Mouse (Mus musculus) layer of hippocampus, postnatal 25 days (tissue): ENCODE measurements around the gene F2rl3. TPM values are rescaled to one million over a fixed set of nuclear protein-coding genes. Genes with fewer than 3 reads are reported as not detected.

ENCODE experiments used
- DNase-seq, 2 experiments: peaks; one replicate each; pipeline ENCODE4 v3.0.0; 2022; ENCODE audit warnings: mixed read lengths in 2 of 2, low spot score in 1 of 2; ENCODE audit errors: extremely low spot score in 1 of 2
- total RNA-seq, 2 experiments: library from RNA; stranded (reverse); gene quantifications; 2 replicates each; pipeline ENCODE4 v1.2.3; 2021

Gene F2rl3
- under 1 TPM; 0.15 to 0.28 TPM for total RNA-seq

- no peak for DNase-seq
These were observed at the start of gene F2rl3 for GRCm38 (mm10) chr8:72761322-72762051. Gene F2rl3 (plus strand): TSS chr8:72761880.

- DNase-seq: no peak
These were observed 49.1 kb upstream of the F2rl3 start for GRCm38 (mm10) chr8:72712569-72712968.

DNA sequence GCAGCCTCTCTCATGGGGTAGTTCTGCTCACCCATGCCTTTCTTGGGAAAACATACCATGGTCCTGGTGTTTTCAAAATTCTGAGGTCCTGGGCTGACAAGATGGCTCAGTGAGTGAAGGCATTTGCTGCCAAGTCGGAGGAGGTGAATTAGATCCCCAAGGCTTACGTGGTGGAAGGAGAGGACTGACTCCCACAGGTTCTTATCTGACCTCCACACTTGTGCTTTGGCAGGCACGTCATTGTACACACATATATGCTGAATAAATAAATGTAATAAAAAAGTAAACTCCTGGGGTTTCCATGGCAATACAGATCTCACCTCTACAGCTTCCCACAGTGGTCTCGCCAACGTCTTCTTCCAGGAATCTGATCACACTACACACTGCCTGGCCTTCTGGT, 45.1 kb upstream of the F2rl3 start:
- DNase-seq: no peak

DNA sequence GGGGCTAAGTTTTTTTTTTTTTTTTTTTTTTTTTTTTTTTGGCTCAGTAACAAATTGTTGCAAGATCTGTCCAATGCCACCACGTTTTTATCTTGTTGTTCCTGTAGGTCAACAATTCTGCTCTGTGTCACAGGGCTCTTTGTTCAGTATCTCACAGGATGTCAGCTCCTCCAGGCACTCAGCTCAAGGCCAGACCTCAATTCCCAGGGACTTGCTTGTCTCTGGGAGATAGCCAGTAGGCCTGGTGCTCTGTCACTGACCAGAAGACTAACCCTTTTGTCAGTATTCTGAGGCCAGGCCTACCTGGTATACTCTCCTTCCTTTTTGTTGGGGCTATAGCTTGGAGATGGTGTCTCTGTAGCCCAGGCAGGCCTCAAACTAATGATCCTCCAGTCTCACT, 41.1 kb upstream of the F2rl3 start:
- DNase-seq: no peak

- DNase-seq: peak; percentile 87 to 92
These were observed 38.7 kb upstream of the F2rl3 start, which contains the start of gene Sin3b for GRCm38 (mm10) chr8:72722769-72723650. Gene Sin3b (plus strand): TSS chr8:72723285.

DNA sequence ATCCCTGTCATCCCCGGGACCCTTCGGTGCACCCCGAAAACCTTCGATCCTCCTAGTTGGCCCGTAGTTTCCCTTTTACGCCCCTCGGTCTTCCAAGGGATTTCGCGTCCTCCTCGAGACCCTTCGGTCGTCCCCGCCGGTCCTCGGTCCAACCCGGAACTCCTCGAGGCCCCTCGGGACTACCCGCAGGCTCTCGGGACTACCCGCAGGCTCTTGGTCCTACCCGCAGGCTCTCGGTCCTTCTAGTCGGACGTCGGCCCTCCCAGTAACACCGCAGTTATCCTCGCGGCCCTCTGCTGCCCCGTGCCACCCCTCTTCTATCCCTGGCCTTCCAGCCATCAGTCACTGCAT, 38.1 kb upstream of the F2rl3 start:
- peak in 1 of 2 experiments; percentile 12 for DNase-seq

GRCm38 (mm10) chr8:72728636-72729035, 33.0 kb upstream of the F2rl3 start:
- no peak for DNase-seq

GRCm38 (mm10) chr8:72735001-72735400, 26.7 kb upstream of the F2rl3 start:
- DNase-seq: no peak

- DNase-seq: no peak
These were observed 24.8 kb upstream of the F2rl3 start for GRCm38 (mm10) chr8:72736868-72737267.

GRCm38 (mm10) chr8:72746061-72746460, 15.6 kb upstream of the F2rl3 start:
- DNase-seq: peak; percentile 37 to 64

- no peak for DNase-seq
These were observed 11.8 kb upstream of the F2rl3 start for GRCm38 (mm10) chr8:72749846-72750245.

- peak; percentile 1 to 8 for DNase-seq
These were observed 11.4 kb upstream of the F2rl3 start for GRCm38 (mm10) chr8:72750266-72750665.

DNA sequence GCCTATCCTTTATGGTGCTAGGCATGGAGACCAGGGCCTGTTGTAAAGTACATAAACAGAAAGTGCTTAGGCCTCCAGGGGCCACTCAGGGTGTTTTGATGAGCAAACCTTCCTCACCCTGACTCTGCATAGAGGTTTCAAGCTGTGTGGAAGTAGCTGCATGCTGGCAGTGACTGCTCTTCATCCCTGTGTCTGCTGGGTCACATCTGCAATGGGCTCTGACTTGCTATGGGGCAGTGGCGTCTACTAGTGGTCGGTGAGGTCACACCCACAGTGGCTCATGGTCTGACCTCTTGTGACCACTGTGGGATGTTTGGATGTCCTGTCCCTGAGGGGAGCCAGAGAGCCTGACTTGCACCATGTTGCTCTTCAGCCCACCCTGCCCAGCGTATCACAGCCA, 10.6 kb upstream of the F2rl3 start:
- DNase-seq: peak; percentile 0 to 3

DNA sequence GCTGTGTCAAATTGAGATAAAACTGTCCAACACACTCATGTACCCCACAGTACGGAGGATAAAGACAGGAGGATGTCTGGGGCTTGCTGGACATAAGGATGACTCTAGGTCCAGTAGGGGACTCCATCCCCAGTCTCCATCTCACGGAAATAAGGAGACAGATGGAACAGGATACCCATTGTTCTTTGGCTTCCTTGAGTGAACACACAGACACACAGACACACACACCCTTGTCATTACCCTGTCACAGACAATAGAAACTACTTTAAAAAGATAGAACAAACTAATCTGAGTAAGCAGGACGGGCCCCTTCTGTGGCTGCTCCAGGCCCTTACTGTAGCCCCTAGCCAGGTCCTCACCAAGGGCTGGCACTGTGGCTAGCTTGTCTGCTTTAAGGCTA, 9.4 kb upstream of the F2rl3 start:
- DNase-seq: peak; percentile 0 to 5

- DNase-seq: peak in 1 of 2 experiments; percentile 4
These were observed 8.5 kb upstream of the F2rl3 start for GRCm38 (mm10) chr8:72753165-72753564.

GRCm38 (mm10) chr8:72753781-72754180, 7.9 kb upstream of the F2rl3 start:
- no peak for DNase-seq

DNA sequence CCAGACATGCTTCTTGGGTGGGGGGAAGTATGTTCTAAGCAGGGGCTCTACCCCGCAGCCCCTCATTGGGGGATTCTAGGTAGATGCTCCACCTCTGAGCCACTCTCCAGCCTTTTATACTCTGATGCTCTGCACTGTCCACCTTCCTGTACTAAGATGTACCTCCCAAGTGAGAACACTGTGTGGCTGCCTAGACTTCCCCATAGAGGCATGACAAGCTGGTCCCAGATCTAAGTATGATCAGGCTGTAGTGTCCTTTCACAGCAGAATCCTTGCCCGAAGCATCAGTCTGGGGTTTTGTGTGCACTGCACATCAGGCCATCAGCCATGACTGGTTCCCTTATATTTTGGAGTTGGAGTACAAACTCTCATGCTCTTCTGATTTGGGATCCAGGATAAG, 5.6 kb upstream of the F2rl3 start:
- peak in 1 of 2 experiments; percentile 2 for DNase-seq

DNA sequence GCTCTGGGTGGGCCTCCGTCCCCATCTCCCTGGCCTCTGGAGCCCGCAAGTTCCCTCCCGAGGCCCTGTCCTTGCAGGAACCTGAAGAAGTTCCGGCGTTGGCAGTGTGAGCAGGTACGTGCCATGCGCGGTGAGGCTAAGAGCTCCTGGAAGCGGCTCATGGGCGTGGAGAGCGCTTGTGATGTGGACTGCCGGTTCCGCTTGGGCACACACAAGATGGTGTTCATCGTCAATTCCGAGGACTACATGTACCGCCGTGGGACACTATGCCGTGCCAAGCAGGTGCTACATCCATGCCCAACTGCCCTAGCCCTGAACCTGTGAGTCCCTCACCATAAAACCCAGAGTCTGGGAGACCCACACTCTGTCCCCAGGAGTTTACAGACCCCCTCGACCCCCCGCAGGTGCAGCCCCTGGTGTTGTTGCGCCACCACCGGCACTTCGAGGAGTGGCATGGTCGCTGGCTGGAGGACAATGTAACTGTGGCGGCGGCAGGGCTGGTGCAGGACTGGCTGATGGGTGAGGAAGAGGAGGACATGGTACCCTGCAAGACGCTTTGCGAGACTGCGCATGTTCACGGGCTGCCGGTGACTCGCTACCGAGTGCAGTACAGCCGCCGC, 4.8 kb upstream of the F2rl3 start:
- peak in 1 of 2 experiments; percentile 5 for DNase-seq

GRCm38 (mm10) chr8:72757426-72758195, 4.1 kb upstream of the F2rl3 start:
- DNase-seq: peak in 1 of 2 experiments; percentile 3

DNA sequence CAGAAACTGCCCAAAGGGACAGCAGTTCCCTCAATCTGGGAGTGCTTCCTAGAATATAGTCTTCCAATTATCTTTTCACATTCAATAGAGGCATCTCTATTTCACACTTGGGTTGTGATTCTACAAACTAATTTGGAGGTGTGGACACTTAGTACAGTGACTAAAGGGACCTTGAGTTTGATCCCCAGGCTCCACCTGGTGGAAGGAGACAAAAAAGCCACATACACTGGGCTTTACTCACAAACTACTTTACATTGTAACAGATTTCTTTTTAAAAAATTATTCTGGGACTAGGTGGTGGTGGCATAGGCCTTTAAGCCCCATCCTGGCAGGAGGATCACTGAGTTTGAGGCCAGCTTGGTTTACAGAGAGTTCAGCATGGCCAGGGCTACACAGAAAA, 3.4 kb upstream of the F2rl3 start:
- DNase-seq: no peak
